Mouse (Mus musculus) layer of hippocampus, postnatal 10 days (tissue): Measurements from ENCODE around the gene Styxl1. TPM values are rescaled to one million over a fixed set of nuclear protein-coding genes. Genes with fewer than 3 reads are reported as not detected.

Experiments used
- DNase-seq, 2 experiments: peaks; one replicate each; pipeline ENCODE4 v3.0.0; 2021; ENCODE audit warnings: low spot score in 2 of 2
- long read RNA-seq: library from polyadenylated mRNA; stranded (forward); transcript quantifications from one replicate; pipeline ENCODE4 v2.0.0, GENCODE M21; 2023
- total RNA-seq, 2 experiments: library from RNA; stranded (reverse); gene quantifications; 2 replicates each; pipeline ENCODE4 v1.2.3; 2021

Styxl1 gene
- total RNA-seq: under 1 TPM; 0.55 to 0.87 TPM
- long read RNA-seq, partial matches to known transcripts: 0 of 4 reads
- long read RNA-seq, other reads (novel, unspliced or antisense): 4 of 4 reads

- DNase-seq: no peak
Observed at GRCm38 (mm10) chr5:135777796-135778470, at the start of gene Styxl1. Gene Styxl1, minus strand, starts transcription at chr5:135778385.

- no peak for DNase-seq
Observed at GRCm38 (mm10) chr5:135826225-135826624, 48.0 kb upstream of the Styxl1 start.

GRCm38 (mm10) chr5:135824517-135824916 lies 46.3 kb upstream of the Styxl1 start:
- no peak for DNase-seq

GRCm38 (mm10) chr5:135822316-135822944 lies 44.2 kb upstream of the Styxl1 start:
- DNase-seq: peak; percentile 20 to 23

DNA sequence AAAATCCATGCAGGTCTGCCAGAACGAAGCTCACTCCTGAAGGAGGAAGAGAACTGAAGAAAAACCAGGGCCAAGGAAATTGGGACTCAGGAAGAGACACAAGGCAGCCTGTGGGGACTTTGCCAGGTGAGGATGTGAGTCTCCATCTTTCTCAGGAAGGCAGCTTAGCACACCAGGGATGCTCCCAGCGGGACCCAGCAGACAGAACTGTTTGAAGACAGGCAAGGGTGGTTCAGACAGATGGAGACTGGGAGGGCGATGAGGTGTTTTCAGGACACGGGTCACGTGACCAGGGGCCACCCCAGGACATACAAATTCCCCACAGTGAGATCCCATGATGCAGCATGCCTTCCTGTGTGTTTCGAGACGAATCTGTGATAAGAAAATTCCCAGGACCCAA lies 40.3 kb upstream of the Styxl1 start:
- DNase-seq: no peak

DNA sequence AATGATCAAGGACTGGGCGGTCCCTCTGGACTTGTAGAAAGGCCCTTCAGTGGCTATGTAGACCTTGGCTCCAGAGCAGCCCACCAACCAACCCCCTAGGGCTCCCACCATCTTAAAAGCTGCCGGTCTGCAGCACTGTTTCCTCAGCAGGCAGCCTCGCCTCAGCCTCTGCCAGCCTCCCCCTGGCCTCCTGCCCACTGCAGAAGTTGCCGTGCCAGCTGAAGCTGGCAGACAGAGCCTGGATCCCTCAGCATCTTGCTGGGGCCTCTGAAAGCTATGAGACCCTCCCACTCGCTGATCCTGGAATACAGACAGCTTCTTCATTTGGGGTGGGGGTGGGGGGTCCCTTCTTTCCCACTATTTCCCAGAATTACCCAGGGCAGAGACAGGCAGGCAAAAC lies 34.8 kb upstream of the Styxl1 start:
- DNase-seq: peak; percentile 74 to 85

- DNase-seq: peak; percentile 30 to 43
Observed at GRCm38 (mm10) chr5:135807263-135807637, 29.1 kb upstream of the Styxl1 start.

DNA sequence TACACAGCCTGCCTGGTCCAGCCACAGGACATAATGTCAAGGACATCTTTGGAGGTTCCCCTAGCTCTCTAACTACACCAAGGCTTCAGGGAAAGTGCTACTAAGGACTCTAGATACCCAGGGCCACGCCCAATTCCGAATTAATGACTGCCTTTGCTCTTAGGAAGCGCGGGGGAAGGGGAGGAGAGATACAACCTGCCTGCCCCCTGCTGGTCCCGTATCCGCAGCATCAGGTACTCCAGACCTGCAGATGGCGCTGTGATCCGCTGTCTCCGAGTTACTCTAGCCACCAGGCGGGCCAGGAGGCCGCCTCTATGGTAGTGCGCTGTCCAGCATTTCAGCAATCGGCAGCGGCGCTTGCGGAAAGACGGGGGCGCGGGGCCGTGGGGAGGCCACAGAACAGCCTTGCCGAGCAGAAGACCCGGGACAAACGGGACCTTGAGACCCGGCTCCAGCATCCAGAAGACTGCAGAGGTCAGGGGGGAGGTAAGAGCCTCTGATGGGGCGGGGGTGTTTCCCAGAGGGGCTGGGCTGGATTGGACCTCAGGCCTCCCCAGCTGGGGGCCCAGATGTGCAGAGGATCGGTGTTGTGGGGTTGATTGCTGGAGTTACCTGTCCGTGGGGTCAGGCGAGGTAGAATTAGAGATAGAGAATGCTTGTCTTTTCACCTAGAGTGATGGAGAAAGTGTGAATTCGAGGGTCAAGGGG lies 28.5 kb upstream of the Styxl1 start, which contains the start of gene Srrm3:
TSS of gene Srrm3 (plus strand) at position 336 of the 708 bp plus-strand sequence.
- peak; percentile 97 to 98 for DNase-seq

DNA sequence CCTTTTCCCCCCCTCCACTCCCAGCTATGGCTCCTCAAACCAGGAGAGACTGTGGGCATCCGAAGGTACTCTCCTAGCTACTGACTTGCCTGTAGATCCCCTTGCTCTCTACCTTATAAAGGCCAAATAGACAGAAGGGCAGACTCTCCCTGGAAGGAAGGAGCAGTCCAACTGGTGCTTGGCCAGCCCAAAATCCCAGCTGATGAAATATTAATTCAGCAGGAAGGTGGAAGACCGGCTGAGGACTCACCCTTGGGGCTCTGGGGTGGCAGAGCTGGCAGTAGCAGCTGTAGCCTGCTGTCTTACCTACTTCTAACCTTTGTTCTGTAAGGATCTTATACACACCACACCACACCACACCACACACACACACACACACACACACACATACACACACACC lies 26.6 kb upstream of the Styxl1 start:
- DNase-seq: no peak

DNA sequence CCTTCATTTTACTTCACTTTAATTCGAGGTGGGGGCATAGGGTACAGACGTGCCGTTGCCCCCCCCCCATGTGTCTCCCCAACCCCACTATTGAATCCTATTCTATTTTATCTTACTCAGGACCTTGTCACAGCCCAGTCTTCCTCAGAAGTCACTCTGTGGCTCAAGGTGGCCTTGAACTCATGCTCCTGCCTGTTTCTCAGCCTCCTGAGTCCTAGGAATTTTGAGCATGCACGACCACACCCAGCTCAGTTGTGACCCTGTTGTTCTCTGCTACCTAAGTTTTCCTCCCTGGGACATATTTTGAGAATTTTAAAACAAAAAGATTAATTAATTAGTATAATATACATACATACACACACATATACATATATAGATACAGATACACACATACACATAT lies 25.5 kb upstream of the Styxl1 start:
- DNase-seq: no peak

- DNase-seq: no peak
Observed at GRCm38 (mm10) chr5:135803135-135803534, 24.9 kb upstream of the Styxl1 start.

GRCm38 (mm10) chr5:135802641-135803040 lies 24.5 kb upstream of the Styxl1 start:
- no peak for DNase-seq

- no peak for DNase-seq
Observed at GRCm38 (mm10) chr5:135800927-135801326, 22.7 kb upstream of the Styxl1 start.

DNA sequence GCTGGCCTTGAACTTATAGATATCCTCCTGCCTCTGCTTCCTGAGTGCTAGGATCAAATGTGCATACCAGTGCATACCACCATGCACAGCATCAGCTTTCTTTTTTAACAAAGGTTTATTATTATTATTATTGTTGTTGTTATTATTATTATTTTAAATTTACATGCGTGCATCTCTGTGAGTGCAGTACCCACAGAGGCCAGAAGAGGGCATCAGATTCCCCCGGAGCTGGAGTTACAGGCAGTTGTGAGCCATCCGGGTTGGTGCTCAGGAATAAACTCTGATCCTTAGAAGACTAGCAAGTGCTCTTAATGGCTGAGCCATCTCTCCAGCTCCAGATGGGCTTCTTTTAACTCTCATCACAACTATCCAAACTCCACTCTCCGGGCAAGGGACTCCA lies 21.6 kb upstream of the Styxl1 start:
- DNase-seq: peak; percentile 48 to 54

- DNase-seq: no peak
Observed at GRCm38 (mm10) chr5:135794859-135795181, 16.6 kb upstream of the Styxl1 start.

- peak; percentile 95 to 98 for DNase-seq
Observed at GRCm38 (mm10) chr5:135793996-135794858, 16.0 kb upstream of the Styxl1 start.

DNA sequence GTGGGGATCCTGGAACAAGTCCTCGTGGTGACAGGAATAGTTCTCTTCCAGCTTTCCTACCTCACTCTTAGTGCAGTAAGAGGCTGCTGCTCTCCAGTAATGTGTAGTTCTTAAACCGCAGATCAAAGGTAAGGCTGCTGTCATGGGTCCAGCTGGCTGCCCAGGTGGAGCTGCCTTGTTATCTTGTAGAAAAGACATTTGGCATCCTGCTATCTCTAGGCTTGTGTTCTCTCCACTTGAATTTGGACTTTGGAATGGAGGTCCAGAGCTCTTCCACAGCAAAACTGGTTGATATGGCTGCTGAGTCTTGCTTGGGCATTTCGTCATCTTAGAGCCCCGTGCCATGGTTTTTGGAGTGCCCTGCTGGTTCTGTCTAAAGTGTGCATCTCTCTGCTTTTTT lies 4.7 kb upstream of the Styxl1 start:
- no peak for DNase-seq

DNA sequence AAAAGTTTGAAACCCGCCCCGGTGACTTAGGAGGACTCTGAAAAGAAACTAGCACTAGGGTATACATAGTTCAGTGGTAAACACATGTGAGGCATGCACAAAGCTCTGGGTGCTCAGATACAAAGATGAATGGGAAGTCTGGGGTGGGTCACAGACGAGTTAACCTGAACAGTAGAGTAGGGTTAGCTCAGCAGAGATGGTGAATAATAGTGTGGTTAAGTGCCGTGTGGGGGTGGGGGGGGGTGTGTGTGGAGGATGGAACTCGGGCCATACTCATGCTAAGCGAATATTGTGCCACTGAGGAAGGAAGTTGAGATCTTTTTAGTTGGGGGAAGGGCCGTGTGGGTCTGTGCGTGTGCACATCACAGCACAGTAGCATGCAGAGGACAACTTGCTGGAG lies 2.1 kb upstream of the Styxl1 start:
- DNase-seq: no peak

DNA sequence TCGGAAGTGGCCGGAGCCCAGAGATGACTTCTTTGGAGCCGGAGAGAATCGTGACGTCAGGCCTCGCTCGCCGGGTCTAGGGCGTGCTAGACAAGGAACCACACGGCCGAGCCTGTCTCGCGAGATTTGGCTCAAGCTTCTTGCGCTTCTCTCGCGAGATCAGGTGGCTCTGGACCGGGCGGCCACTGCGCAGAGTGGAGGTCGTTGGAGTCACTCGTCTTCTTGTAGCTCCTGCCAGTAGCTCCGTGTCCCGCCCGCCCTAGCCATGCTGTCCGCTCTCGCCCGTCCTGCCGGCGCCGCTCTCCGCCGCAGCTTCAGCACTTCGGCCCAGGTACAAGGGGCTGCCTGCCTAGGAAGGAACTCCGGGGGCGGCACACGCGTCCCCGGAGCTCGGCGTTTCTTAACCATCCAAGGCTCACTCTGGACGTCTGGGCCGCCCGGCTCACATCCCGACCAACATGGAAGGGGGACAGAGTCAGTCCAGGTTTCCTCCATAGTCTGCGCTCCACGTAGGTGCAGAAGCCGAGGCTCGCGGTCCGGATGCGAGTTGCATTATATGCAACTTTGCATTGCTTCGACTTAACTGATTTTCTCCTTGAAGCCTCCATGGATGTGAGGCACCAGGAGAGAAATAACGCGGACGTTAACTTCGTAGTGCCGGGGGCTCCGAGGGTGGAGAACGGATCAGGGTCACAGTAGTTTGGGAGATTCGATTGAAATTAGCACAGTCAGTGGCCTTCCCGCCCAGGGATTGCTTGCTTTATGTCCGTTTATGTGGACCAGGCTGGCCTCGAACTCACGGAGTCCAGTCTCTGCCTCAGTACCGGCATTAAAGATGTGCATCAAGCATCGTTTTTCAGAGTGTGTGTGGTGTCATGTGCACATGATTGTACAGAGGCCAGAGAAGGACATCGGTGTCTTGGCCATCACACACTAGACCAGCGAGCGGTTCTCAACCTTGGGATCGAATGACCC lies 573 bp upstream of the Styxl1 start, which contains the start of gene Mdh2:
TSS of gene Mdh2 (plus strand) at position 10 of the 975 bp plus-strand sequence.
- peak; percentile 99 for DNase-seq

DNA sequence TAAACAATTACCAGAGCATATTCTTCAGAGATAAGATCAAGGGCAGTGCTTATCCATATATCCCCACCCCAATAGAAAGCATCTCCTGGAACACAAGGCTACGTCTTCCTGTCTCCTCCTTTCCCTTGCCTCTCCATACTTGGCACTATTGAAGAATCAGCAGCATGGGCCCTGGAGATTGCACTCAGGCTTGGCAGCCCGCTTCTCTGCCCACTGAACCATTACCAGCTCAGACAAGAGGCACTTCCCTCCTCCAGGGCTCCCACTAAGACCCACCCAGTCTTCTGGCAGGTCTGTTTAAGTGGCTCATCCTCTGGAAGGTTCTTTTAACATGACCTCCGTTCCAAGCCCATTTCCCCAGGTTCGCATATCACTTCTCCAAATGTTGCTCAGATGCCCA lies 1.6 kb downstream of the Styxl1 start:
- DNase-seq: no peak
